Mouse (Mus musculus) left cerebral cortex, postnatal 14 days (tissue): Measurements from ENCODE around the gene Ash1l. TPM values are rescaled to one million over a fixed set of nuclear protein-coding genes. Genes with fewer than 3 reads are reported as not detected.

Experiments
- DNase-seq, 2 experiments: peaks; one replicate each; pipeline ENCODE4 v3.0.0; 2021 to 2022; ENCODE audit warnings: low spot score in 2 of 2, mixed read lengths in 1 of 2
- intact Hi-C: fragments of 180-260 bp; cut with DNase I; formaldehyde crosslinking; loops from one replicate; pipeline ENCODE4 v1.15.1; 2025
- long read RNA-seq, 2 experiments: library from polyadenylated mRNA; stranded (forward); transcript quantifications; one replicate each; pipeline ENCODE4 v2.0.0; 2021
- total RNA-seq, 2 experiments: library from RNA; stranded (reverse); gene quantifications; 2 replicates each; pipeline ENCODE4 v1.2.3; 2021

Gene Ash1l
- total RNA-seq = 10 to 100 TPM; 64.0 to 66.9 TPM
- long read RNA-seq, experiment 1, partial matches to known transcripts = 2 of 6 reads
- long read RNA-seq, experiment 1, other reads (novel, unspliced or antisense) = 4 of 6 reads
- long read RNA-seq, experiment 2, partial matches to known transcripts = 2 of 3 reads
- long read RNA-seq, experiment 2, other reads (novel, unspliced or antisense) = 1 of 3 reads

DNA sequence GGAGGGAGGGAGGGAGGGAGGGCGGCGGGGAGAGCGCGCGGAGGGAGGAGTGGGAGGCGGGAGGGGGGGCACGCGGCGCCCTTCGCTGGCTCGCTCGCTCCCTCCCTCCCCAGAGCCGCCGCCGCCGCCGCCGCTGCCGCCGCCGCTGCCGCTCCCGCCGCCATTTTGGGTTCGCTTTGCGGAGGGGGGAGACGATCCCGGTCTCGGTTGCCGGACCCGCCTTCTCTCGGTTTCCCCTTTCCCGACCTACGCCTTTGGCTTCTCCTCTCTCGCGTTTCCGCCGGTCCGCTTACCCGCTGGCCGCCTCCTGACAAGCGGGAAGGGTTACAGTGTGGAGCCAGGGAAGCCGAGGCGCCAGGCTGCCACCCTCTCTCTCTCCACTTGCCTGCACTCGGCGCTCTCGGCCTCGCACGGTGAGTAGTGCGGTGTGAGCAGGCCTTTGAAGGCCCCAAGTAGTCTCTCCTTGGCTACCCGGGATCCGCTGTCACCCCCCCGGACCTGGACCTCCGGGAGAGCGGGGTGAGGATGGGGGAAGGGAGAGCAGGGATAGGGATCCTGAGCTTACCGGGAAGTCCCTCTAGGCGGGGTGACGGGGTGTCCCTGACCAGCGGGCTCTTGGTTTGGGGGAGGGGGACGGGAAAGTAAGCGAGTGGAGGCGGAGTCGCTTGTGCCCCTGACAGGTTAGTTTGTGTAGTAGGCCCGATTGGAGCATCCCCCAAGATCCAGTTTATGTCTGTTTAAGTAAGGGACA, at the start of gene Ash1l, which contains the start of gene Dap3:
TSS of gene Ash1l (plus strand) at position 47 of the 751 bp plus-strand sequence.
TSS of gene Dap3 (minus strand) at position 606 of the 751 bp plus-strand sequence.
- intact Hi-C loops = loop anchor here (5.0 kb wide), 1 partner anchor 82 kb away; no protein-coding TSS in a partner anchor
- peak; percentile 60 to 78 for DNase-seq

DNA sequence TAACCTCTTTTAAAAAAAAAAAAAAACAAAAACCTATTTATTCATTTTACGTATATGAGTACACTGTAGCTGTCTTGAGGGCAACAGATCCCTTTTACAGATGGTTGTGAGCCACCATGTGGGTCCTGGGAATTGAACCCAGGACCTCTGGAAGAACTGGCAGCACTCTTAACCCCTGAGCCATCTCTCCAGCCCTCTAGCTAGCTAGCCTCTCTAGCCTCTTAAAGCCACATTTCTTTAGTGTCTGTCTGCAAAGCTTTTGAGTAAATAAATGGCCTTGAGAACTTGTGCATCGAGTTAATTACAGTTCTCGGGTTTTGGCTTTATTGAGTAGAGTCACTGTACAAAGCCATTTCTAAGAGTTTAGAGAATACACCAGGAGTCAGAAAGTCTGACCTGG, 45.6 kb upstream of the Ash1l start:
- intact Hi-C loops = no loop called here
- no peak for DNase-seq

DNA sequence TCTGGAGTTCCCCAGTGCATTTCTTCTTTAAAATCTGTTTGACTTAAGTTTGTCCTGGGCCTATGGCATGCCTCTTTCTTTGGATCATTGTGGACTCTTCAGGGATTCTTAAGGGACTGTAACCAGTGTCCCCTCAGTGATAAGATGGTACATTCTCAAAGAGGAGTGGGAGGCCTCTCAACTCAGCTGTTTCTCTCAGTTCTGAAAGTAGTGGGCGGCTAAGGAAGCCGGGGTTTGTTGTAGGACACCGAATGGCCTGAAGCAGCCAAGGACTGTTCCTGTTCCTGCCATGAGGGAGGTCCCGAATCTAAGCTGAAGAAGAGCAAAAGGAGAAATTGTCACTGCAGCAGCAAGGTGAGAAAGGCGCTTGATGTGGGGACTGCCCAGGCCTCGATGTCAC, 45.2 kb upstream of the Ash1l start:
- intact Hi-C loops = no loop called here
- peak in 1 of 2 experiments; percentile 62 for DNase-seq

GRCm38 (mm10) chr3:88905741-88906140, 44.7 kb upstream of the Ash1l start:
- intact Hi-C loops = no loop called here
- no peak for DNase-seq

- intact Hi-C loops = no loop called here
- DNase-seq = no peak
Observed at GRCm38 (mm10) chr3:88906393-88907159, 43.8 kb upstream of the Ash1l start.

- DNase-seq = no peak
- intact Hi-C loops = no loop called here
Observed at GRCm38 (mm10) chr3:88912585-88912984, 37.8 kb upstream of the Ash1l start.

- peak; percentile 93 for DNase-seq
- intact Hi-C loops = no loop called here
Observed at GRCm38 (mm10) chr3:88913511-88914383, 36.7 kb upstream of the Ash1l start, which contains the start of gene Msto1. TSS of gene Msto1 (minus strand) at chr3:88913999.

GRCm38 (mm10) chr3:88914384-88914810, 36.0 kb upstream of the Ash1l start:
- intact Hi-C loops = no loop called here
- no peak for DNase-seq

- intact Hi-C loops = no loop called here
- DNase-seq = no peak
Observed at GRCm38 (mm10) chr3:88918981-88919380, 31.4 kb upstream of the Ash1l start.

GRCm38 (mm10) chr3:88921411-88921810, 29.0 kb upstream of the Ash1l start:
- no peak for DNase-seq
- intact Hi-C loops = no loop called here

GRCm38 (mm10) chr3:88923989-88924591, 26.3 kb upstream of the Ash1l start:
- peak in 1 of 2 experiments; percentile 24 for DNase-seq
- intact Hi-C loops = no loop called here

DNA sequence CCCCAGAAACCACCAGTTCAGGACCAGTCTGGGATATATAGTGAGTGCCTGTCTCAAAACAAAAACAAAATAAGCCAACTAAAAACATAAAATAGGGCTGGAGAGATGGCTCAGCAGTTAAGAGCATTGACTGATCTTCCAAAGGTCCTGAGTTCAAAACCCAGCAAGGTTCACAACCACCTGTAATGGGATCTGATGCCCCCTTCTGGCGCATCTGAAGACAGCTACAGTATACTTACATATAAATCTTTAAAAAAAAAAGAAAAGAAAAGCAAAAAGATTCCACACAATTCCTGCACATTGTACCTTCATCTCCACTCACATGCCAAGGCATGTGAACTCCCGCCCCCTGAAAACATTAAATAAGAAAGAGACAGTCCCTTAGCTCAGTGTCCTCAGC, 24.8 kb upstream of the Ash1l start:
- no peak for DNase-seq

GRCm38 (mm10) chr3:88929501-88929900, 20.9 kb upstream of the Ash1l start:
- intact Hi-C loops = no loop called here
- no peak for DNase-seq

More for the DNA sequence above, 24.8 kb upstream of the Ash1l start:
- intact Hi-C loops = no loop called here

- intact Hi-C loops = no loop called here
- no peak for DNase-seq
Observed at GRCm38 (mm10) chr3:88939071-88939470, 11.4 kb upstream of the Ash1l start.

DNA sequence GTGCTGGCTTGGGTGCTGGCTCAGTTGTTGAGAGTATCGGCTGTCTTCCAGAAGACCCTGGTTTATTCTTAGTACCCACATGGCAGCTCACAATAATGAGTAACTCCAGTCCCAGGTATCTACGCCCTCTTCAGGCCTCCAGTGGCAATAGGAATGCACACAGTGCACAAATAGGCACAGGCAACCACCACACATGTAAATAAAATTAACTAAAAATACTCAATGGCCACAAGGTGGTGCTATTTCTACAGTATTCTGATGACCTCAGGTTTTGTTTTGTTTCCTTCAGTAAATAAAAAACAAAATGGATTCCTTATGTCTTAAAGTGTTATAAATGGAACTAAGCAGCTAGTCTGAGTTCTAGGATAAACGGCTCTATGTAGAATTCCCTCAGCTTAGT, 10.7 kb upstream of the Ash1l start:
- intact Hi-C loops = loop anchor here (10.0 kb wide), 1 partner anchor 205 kb away; no protein-coding TSS in a partner anchor

GRCm38 (mm10) chr3:88942316-88942880, 8.0 kb upstream of the Ash1l start:
- DNase-seq = no peak
- intact Hi-C loops = loop anchor here (10.0 kb wide), 1 partner anchor 202 kb away; no protein-coding TSS in a partner anchor

More for the DNA sequence above, 10.7 kb upstream of the Ash1l start:
- peak in 1 of 2 experiments; percentile 71 for DNase-seq

GRCm38 (mm10) chr3:88944109-88944508, 6.3 kb upstream of the Ash1l start:
- no peak for DNase-seq
- intact Hi-C loops = loop anchor here (10.0 kb wide), 1 partner anchor 201 kb away; no protein-coding TSS in a partner anchor
